Mouse (Mus musculus) E14TG2a.4 (cell line): ENCODE measurements around the gene Olfr954.

Experiments
- CTCF ChIP-seq: conservative IDR thresholded peaks from 2 replicates; pipeline ENCODE4 v1.5.1; 2014; ENCODE audit warnings: low read length
- NANOG ChIP-seq: IDR thresholded peaks from 2 replicates; pipeline ENCODE4 v1.6.1; 2014; ENCODE audit warnings: borderline replicate concordance, low read length, mixed read lengths
- POU5F1 ChIP-seq: IDR thresholded peaks from 2 replicates; pipeline ENCODE4 v1.6.1; 2014; ENCODE audit warnings: low read length, borderline replicate concordance

- TF ChIP-seq CTCF (no peak), POU5F1 (no peak), NANOG (no peak)
Observed at GRCm38 (mm10) chr9:39456401-39456800, at the start of gene Olfr954.
